Mouse (Mus musculus) ES-E14 (cell line): ENCODE data around the gene Wnt10b. TPM values are rescaled to one million over a fixed set of nuclear protein-coding genes. Genes with fewer than 3 reads are reported as not detected.

Experiments
- DNase-seq: peaks from one replicate; pipeline ENCODE4 v3.0.0-alpha.2; 2013; ENCODE audit warnings: low read depth, low spot score
- H3K27ac ChIP-seq: 2 replicates; pipeline ENCODE4 v1.5.1; 2012; ENCODE audit warnings: low read depth, mild to moderate bottlenecking, low read length, moderate library complexity, mixed read lengths; ENCODE audit not compliant: poor library complexity, insufficient read depth, severe bottlenecking
- H3K36me3 ChIP-seq: 2 replicates; pipeline ENCODE4 v1.6.1; 2012; ENCODE audit warnings: mild to moderate bottlenecking, low read length, moderate library complexity, mixed read lengths; ENCODE audit not compliant: control insufficient read depth, poor library complexity, insufficient read depth, severe bottlenecking
- H3K4me1 ChIP-seq, 2 experiments: fragments of 150-350 bp in 1 of 2; sonication (generic) in 1 of 2; 2 replicates each; pipeline ENCODE4 v1.6.1; 2012; ENCODE audit warnings: low read length in 2 of 2, mild to moderate bottlenecking in 1 of 2, mixed read lengths in 1 of 2; ENCODE audit not compliant: control insufficient read depth in 2 of 2, insufficient read depth in 2 of 2, poor library complexity in 1 of 2
- H3K4me3 ChIP-seq, 2 experiments: fragments of 150-350 bp in 1 of 2; sonication (generic) in 1 of 2; 2 replicates each; pipeline ENCODE4 v1.5.1; 2012; ENCODE audit warnings: low read length in 2 of 2, low read depth in 1 of 2, mild to moderate bottlenecking in 1 of 2, mixed read lengths in 1 of 2; ENCODE audit not compliant: insufficient read depth in 1 of 2, poor library complexity in 1 of 2, severe bottlenecking in 1 of 2
- H3K9ac ChIP-seq: 2 replicates; pipeline ENCODE4 v1.6.1; 2012; ENCODE audit warnings: low read depth, mild to moderate bottlenecking, low read length, mixed read lengths; ENCODE audit not compliant: poor library complexity, insufficient read depth, severe bottlenecking
- H3K9me3 ChIP-seq: fragments of 150-350 bp; sonication (generic); 2 replicates; pipeline ENCODE4 v1.6.1; 2012; ENCODE audit warnings: low read depth, mild to moderate bottlenecking, low read length; ENCODE audit not compliant: control insufficient read depth, insufficient read depth
- CHD2 ChIP-seq: IDR thresholded peaks from 2 replicates; pipeline ENCODE4 v1.6.1; 2014; ENCODE audit warnings: mild to moderate bottlenecking, low read depth, low read length, inconsistent platforms
- HCFC1 ChIP-seq: IDR thresholded peaks from 2 replicates; pipeline ENCODE4 v1.6.1; 2012; ENCODE audit warnings: low read length, inconsistent platforms, borderline replicate concordance; ENCODE audit not compliant: insufficient read depth
- MAFK ChIP-seq: IDR thresholded peaks from 2 replicates; pipeline ENCODE4 v1.6.1; 2014; ENCODE audit warnings: mild to moderate bottlenecking, low read depth, low read length, inconsistent platforms; ENCODE audit not compliant: insufficient read depth
- ZC3H11A ChIP-seq: IDR thresholded peaks from 2 replicates; pipeline ENCODE4 v1.6.1; 2012; ENCODE audit warnings: low read depth, mild to moderate bottlenecking, inconsistent platforms, low read length, borderline replicate concordance
- ZNF384 ChIP-seq: IDR thresholded peaks from 2 replicates; pipeline ENCODE4 v1.6.1; 2012; ENCODE audit warnings: low read depth, low read length, inconsistent platforms
- in situ Hi-C, 2 experiments: fragments of 600-800 bp; cut with MboI; formaldehyde crosslinking; loops; one replicate each; pipeline ENCODE4 v1.15.1; 2025; ENCODE audit warnings: low sequenced_read_pairs in 2 of 2, inconsistent platforms in 1 of 2; ENCODE audit not compliant: unreplicated experiment in 2 of 2
- total RNA-seq: library from RNA; depleted of rRNA; stranded (reverse); fragments of 300-350 nt; gene quantifications from 2 replicates; pipeline ENCODE4 v1.2.3, GENCODE M21; 2012

Gene Wnt10b
- total RNA-seq, 1 experiment, result 1.3 TPM

- Histone ChIP-seq H3K4me1 (peaks cover 0 to 14% of the 10 kb centered on the region in 2 experiments; a peak in 2 of 4 replicates), H3K27ac (no peak overlapping the region), H3K4me3 (peak overlapping the region; percentile 45 to 47), H3K9ac (peak overlapping the region; percentile 37), H3K9me3 (no peaks in the 10 kb centered on the region), H3K36me3 (no peaks in the 10 kb centered on the region)
- DNase-seq, result no peak
- no peak for TF ChIP-seq CHD2
- TF ChIP-seq ZNF384, result no peak
- no peak for TF ChIP-seq MAFK
- no peak for TF ChIP-seq HCFC1
- TF ChIP-seq ZC3H11A, result no peak
- in situ Hi-C loops, result no loop called here
Measured at GRCm38 (mm10) chr15:98805324-98806040, 27.5 kb upstream of the Wnt10b start.

- Histone ChIP-seq H3K4me3 (no peak overlapping the region), H3K4me1 (peaks cover 0 to 14% of the 10 kb centered on the region in 2 experiments; a peak in 2 of 4 replicates)
Measured at GRCm38 (mm10) chr15:98804054-98804453, 26.1 kb upstream of the Wnt10b start.

GRCm38 (mm10) chr15:98802926-98803325, 25.0 kb upstream of the Wnt10b start:
- TF ChIP-seq ZNF384 (no peak), ZC3H11A (no peak), MAFK (no peak)
- in situ Hi-C loops, result no loop called here
- Histone ChIP-seq H3K9ac (no peak overlapping the region), H3K4me1 (peaks cover 0 to 13% of the 10 kb centered on the region in 2 experiments; a peak in 2 of 4 replicates), H3K27ac (no peak overlapping the region), H3K4me3 (no peak overlapping the region), H3K9me3 (no peaks in the 10 kb centered on the region), H3K36me3 (no peaks in the 10 kb centered on the region)
- DNase-seq, result no peak

More at GRCm38 (mm10) chr15:98804054-98804453, 26.1 kb upstream of the Wnt10b start:
- TF ChIP-seq MAFK (no peak), ZC3H11A (no peak), HCFC1 (no peak), CHD2 (no peak), ZNF384 (no peak)
- Histone ChIP-seq H3K27ac (no peak overlapping the region), H3K9ac (no peak overlapping the region), H3K9me3 (no peaks in the 10 kb centered on the region), H3K36me3 (no peaks in the 10 kb centered on the region)
- DNase-seq, result no peak
- in situ Hi-C loops, result no loop called here

GRCm38 (mm10) chr15:98799396-98799795, 21.4 kb upstream of the Wnt10b start:
- TF ChIP-seq CHD2 (no peak), HCFC1 (no peak), MAFK (no peak), ZC3H11A (no peak), ZNF384 (no peak)
- no peak overlapping the region for H3K9ac ChIP-seq
- H3K9me3 ChIP-seq, result no peaks in the 10 kb centered on the region
- H3K27ac ChIP-seq, result no peak overlapping the region
- in situ Hi-C loops, result loop anchor here in 1 of 2 experiments (25.0 kb wide), 1 partner anchor 288 kb away; the partner anchor contains the start of genes C1ql4 and Dnajc22
- H3K4me1 ChIP-seq, result peaks cover 0 to 6% of the 10 kb centered on the region in 2 experiments; a peak in 1 of 4 replicates
- H3K36me3 ChIP-seq, result no peaks in the 10 kb centered on the region
- H3K4me3 ChIP-seq, result no peak overlapping the region
- no peak for DNase-seq
